ENCODE assay signal across 8 mouse cellular contexts in the genomic region with DNA sequence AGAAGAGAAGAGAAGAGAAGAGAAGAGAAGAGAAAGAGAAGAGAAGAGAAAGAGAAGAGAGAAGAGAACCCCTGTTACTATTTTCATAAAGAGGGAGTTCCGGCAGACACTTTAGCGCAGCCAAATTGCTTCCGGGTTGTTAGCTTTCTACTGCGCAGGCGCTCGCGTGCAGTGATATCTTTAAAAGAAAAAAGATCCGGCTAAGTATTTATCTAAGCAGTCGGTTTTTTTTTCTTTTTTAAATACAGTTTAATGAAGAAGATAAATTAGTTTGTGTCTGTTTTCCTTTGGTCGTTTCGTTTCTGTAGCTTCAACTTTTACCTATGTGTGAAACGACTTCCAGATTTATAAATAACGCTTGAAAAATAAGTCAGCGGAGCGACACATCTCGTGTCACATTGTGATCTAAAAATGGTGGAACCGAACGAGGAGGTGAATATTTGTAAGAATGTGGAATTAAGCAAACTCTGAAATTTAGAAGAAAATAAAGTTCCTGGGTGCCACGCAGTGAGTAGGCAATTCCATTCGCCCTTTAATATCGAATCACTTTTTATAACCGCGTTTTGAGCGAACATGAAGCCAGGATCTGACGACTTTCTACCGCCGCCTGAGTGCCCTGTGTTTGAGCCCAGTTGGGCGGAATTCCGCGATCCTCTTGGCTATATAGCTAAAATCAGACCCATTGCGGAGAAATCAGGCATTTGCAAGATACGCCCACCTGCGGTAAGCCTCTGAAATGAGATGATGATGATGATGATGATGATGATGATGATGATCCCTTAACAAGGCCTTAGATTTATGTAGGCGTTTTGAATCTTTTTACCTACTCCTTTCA. TPM values are rescaled to one million over a fixed set of nuclear protein-coding genes. Genes with fewer than 3 reads are reported as not detected.
DNase-seq lines count a peak whose midpoint lies in the region; ATAC-seq and TF ChIP-seq lines count a peak whose summit lies in the region.

Gene Kdm5d (plus strand): TSS at position 396 of the 835 bp plus-strand sequence.

- peak within 1 kb of the TSS; percentile 66 for H3K27ac ChIP-seq in embryonic facial prominence, embryonic 10.5 days (replicated peaks)
- no peak within 1 kb of the TSS for H3K27ac ChIP-seq in kidney, embryonic 15.5 days

- peak within 1 kb of the TSS; percentile 25; the same call in 1 of the 2 replicates for H3K4me2 ChIP-seq in kidney, embryonic 15.5 days

- no peak for TF ChIP-seq POLR2A in lung, adult 2 months (IDR thresholded peaks at IDR 0.05; ENCODE audit: borderline replicate concordance, extremely low read depth, low read depth, low read length)

- TF ChIP-seq CTCF in lung, adult 2 months (IDR thresholded peaks at IDR 0.05; ENCODE audit: insufficient read depth, low read length) = no peak

- H3K4me3 ChIP-seq in lung, adult 2 months (replicated peaks; ENCODE audit: extremely low read depth, low read depth, low read length) = peak within 1 kb of the TSS; percentile 96
- H3K4me3 ChIP-seq in embryonic facial prominence, embryonic 10.5 days = peak within 1 kb of the TSS; percentile 54
- peak within 1 kb of the TSS; percentile 45 for H3K4me3 ChIP-seq in kidney, embryonic 15.5 days (replicated peaks)

- H3K36me3 ChIP-seq in embryonic facial prominence, embryonic 10.5 days (replicated peaks) = 0 out of 2 replicates have a peak, but pooled peaks cover 2% of the 10 kb centered on the region
- H3K36me3 ChIP-seq in kidney, embryonic 15.5 days = no peaks in the 10 kb centered on the region

- H3K27me3 ChIP-seq in embryonic facial prominence, embryonic 10.5 days (replicated peaks; ENCODE audit: low read depth, poor library complexity, severe bottlenecking) = no peaks in the 10 kb centered on the region
- H3K27me3 ChIP-seq in kidney, embryonic 15.5 days = no peaks in the 10 kb centered on the region

- no CpG with 5 or more reads among the region's 34 CpGs for WGBS in lung, adult 2 months
- under 1% methylated on average over 34 of the region's 34 CpGs for WGBS in embryonic facial prominence, embryonic 10.5 days
- WGBS in kidney, embryonic 15.5 days = 0% methylated on average over 33 of the region's 34 CpGs

- no peak for ATAC-seq in kidney, embryonic 15.5 days (replicated peaks; ENCODE audit: low FRiP score)

- no peaks in the 10 kb centered on the region for H3K9me3 ChIP-seq in embryonic facial prominence, embryonic 10.5 days
- no peaks in the 10 kb centered on the region for H3K9me3 ChIP-seq in kidney, embryonic 15.5 days (replicated peaks)

- peak; percentile 24 for DNase-seq in lung, adult 2 months
- DNase-seq in lung, postnatal 25 days (ENCODE audit: low spot score) = no peak
- peak; percentile 41 for DNase-seq in embryonic facial prominence, embryonic 10.5 days (ENCODE audit: low spot score)
- DNase-seq in heart, adult 8-10 months (ENCODE audit: low spot score) = peak; percentile 58
- DNase-seq in lung, postnatal 14 days = peak; percentile 59
- DNase-seq in retina, embryonic 14.5 days (ENCODE audit: low spot score) = peak; percentile 78
- no peak for DNase-seq in ovary, postnatal 14 days (ENCODE audit: low spot score)

- H3K4me1 ChIP-seq in lung, adult 2 months (ENCODE audit: control insufficient read depth, insufficient read depth, low read length) = no peaks in the 10 kb centered on the region; the same call in 1 of the 2 replicates
- no peaks in the 10 kb centered on the region for H3K4me1 ChIP-seq in embryonic facial prominence, embryonic 10.5 days
- H3K4me1 ChIP-seq in kidney, embryonic 15.5 days = no peaks in the 10 kb centered on the region

- H3K9ac ChIP-seq in kidney, embryonic 15.5 days = no peak within 1 kb of the TSS

RNA-seq across cellular contexts. Expression of gene Kdm5d, which starts in this region (rescaled TPM):
- polyA plus RNA-seq in lung, adult 2 months (2012; rRNA removed) = 4.9 and 6.7 TPM in 2 replicates
- 10.4 and 13.8 TPM in 2 replicates for polyA plus RNA-seq in embryonic facial prominence, embryonic 10.5 days (2016; fragmentation: Nextera tagmentation; extraction: Ambion mirVana)
- 10 to 100 TPM in 1 of 4 experiments, 1 to 10 TPM in 1, not detected in 2; 8.0 to 12.3 TPM for total RNA-seq in heart, adult 8-10 months (2022)
- polyA plus RNA-seq in kidney, embryonic 15.5 days (2015; fragmentation: Nextera tagmentation; extraction: Ambion mirVana) = 9.9 and 10.0 TPM in 2 replicates

Comparison
In these comparisons a context has a peak if more than half of its experiments do, and no peak if none do; other contexts are left out.
1. DNase-seq: peak in lung, adult 2 months (single experiment), embryonic facial prominence, embryonic 10.5 days (single experiment), heart, adult 8-10 months (single experiment), lung, postnatal 14 days (single experiment) and retina, embryonic 14.5 days (single experiment); none in lung, postnatal 25 days (single experiment) and ovary, postnatal 14 days (single experiment).
2. H3K4me3 ChIP-seq: peak in every context shown above with its lines; median percentile 96 in lung, adult 2 months; 54 in embryonic facial prominence, embryonic 10.5 days; 45 in kidney, embryonic 15.5 days.